Mouse (Mus musculus) MEL (cell line): ENCODE results near the gene Tpx2. TPM values are rescaled to one million over a fixed set of nuclear protein-coding genes. Genes with fewer than 3 reads are reported as not detected.

Experiments
- DNase-seq: peaks from one replicate; pipeline ENCODE4 v3.0.0; 2011; ENCODE audit warnings: low read depth, low spot score
- H3K27ac ChIP-seq: 2 replicates; pipeline ENCODE4 v1.5.1; 2012; ENCODE audit warnings: low read depth, mild to moderate bottlenecking, control low read depth, low read length, moderate library complexity; ENCODE audit not compliant: control insufficient read depth
- H3K27me3 ChIP-seq, 2 experiments: fragments of 150-350 bp in 1 of 2; sonication (generic) in 1 of 2; 2 replicates each; pipeline ENCODE4 v1.6.1; 2012; ENCODE audit warnings: low read length in 2 of 2, mild to moderate bottlenecking in 2 of 2, improper control_type of control experiment in 1 of 2, moderate library complexity in 1 of 2; ENCODE audit not compliant: insufficient read depth in 2 of 2, control insufficient read depth in 1 of 2
- H3K36me3 ChIP-seq, 2 experiments: 2 replicates each; pipeline ENCODE4 v1.6.1; 2012 to 2014; ENCODE audit warnings: low read length in 2 of 2, improper control_type of control experiment in 1 of 2, inconsistent platforms in 1 of 2, mild to moderate bottlenecking in 1 of 2; ENCODE audit not compliant: insufficient read depth in 2 of 2, control insufficient read depth in 1 of 2
- H3K4me1 ChIP-seq, 2 experiments: fragments of 150-350 bp in 1 of 2; sonication (generic) in 1 of 2; 2 replicates each; pipeline ENCODE4 v1.6.1; 2012; ENCODE audit warnings: low read length in 2 of 2, improper control_type of control experiment in 1 of 2, mild to moderate bottlenecking in 1 of 2; ENCODE audit not compliant: insufficient read depth in 2 of 2, control insufficient read depth in 1 of 2
- H3K4me3 ChIP-seq, 2 experiments: fragments of 150-350 bp in 1 of 2; sonication (generic) in 1 of 2; 2 replicates each; pipeline ENCODE4 v1.5.1; 2012; ENCODE audit warnings: low read depth in 2 of 2, low read length in 2 of 2, mild to moderate bottlenecking in 2 of 2, moderate library complexity in 2 of 2, control low read depth in 1 of 2, improper control_type of control experiment in 1 of 2; ENCODE audit not compliant: control insufficient read depth in 1 of 2, insufficient read depth in 1 of 2
- H3K79me2 ChIP-seq: 2 replicates; pipeline ENCODE4 v1.6.1; 2012; ENCODE audit warnings: mild to moderate bottlenecking, low read length, moderate library complexity; ENCODE audit not compliant: control insufficient read depth, poor library complexity, insufficient read depth
- H3K9ac ChIP-seq: 2 replicates; pipeline ENCODE4 v1.6.1; 2012; ENCODE audit warnings: low read depth, mild to moderate bottlenecking, control low read depth, low read length, moderate library complexity; ENCODE audit not compliant: control insufficient read depth, poor library complexity, severe bottlenecking
- H3K9me3 ChIP-seq: fragments of 150-350 bp; sonication (generic); replicated peaks from 2 replicates; pipeline ENCODE4 v1.6.1; 2012; ENCODE audit warnings: mild to moderate bottlenecking, low read length, improper control_type of control experiment, moderate library complexity; ENCODE audit not compliant: insufficient read depth
- CHD2 ChIP-seq: IDR thresholded peaks from 2 replicates; pipeline ENCODE4 v1.6.1; 2011; ENCODE audit warnings: low read length, improper control_type of control experiment
- CTCF ChIP-seq, 3 experiments: IDR thresholded peaks in 2 of 3; conservative IDR thresholded peaks in 1 of 3; 2 replicates each; pipeline ENCODE4 v1.5.1; 2011 to 2012; ENCODE audit warnings: low read length in 3 of 3, low read depth in 2 of 3, mild to moderate bottlenecking in 2 of 3, improper control_type of control experiment in 1 of 3, inconsistent platforms in 1 of 3, mixed read lengths in 1 of 3, moderate library complexity in 1 of 3; ENCODE audit not compliant: control insufficient read depth in 1 of 3, insufficient read depth in 1 of 3, poor library complexity in 1 of 3, severe bottlenecking in 1 of 3
- ELF1 ChIP-seq: IDR thresholded peaks from 2 replicates; pipeline ENCODE4 v1.6.1; 2014; ENCODE audit warnings: low read depth, mild to moderate bottlenecking, inconsistent platforms, low read length, improper control_type of control experiment, moderate library complexity
- EP300 ChIP-seq, 2 experiments: IDR thresholded peaks; 2 replicates each; pipeline ENCODE4 v1.6.1; 2011; ENCODE audit warnings: improper control_type of control experiment in 2 of 2, low read length in 2 of 2, low read depth in 1 of 2, mild to moderate bottlenecking in 1 of 2
- ETS1 ChIP-seq: IDR thresholded peaks from 2 replicates; pipeline ENCODE4 v1.6.1; 2012; ENCODE audit warnings: low read depth, mild to moderate bottlenecking, inconsistent platforms, low read length, improper control_type of control experiment, moderate library complexity
- GATA1 ChIP-seq: IDR thresholded peaks from 2 replicates; pipeline ENCODE4 v1.6.1; 2011; ENCODE audit warnings: low read depth, low read length, improper control_type of control experiment
- MAX ChIP-seq: IDR thresholded peaks from 2 replicates; pipeline ENCODE4 v1.6.1; 2011; ENCODE audit warnings: low read length, improper control_type of control experiment
- MAZ ChIP-seq: IDR thresholded peaks from 2 replicates; pipeline ENCODE4 v1.6.1; 2012; ENCODE audit warnings: low read depth, mild to moderate bottlenecking, inconsistent platforms, low read length, improper control_type of control experiment
- MEF2A ChIP-seq: IDR thresholded peaks from 2 replicates; pipeline ENCODE4 v1.6.1; 2014; ENCODE audit warnings: low read depth, mild to moderate bottlenecking, inconsistent platforms, low read length, improper control_type of control experiment; ENCODE audit not compliant: poor library complexity, insufficient replicate concordance, severe bottlenecking; ENCODE audit errors: extremely low read depth
- MXI1 ChIP-seq: IDR thresholded peaks from 2 replicates; pipeline ENCODE4 v1.6.1; 2011; ENCODE audit warnings: mild to moderate bottlenecking, low read depth, low read length, improper control_type of control experiment
- MYC ChIP-seq: IDR thresholded peaks from 2 replicates; pipeline ENCODE4 v1.6.1; 2011; ENCODE audit warnings: low read depth, mild to moderate bottlenecking, low read length, improper control_type of control experiment, moderate library complexity
- NRF1 ChIP-seq: IDR thresholded peaks from 2 replicates; pipeline ENCODE4 v1.6.1; 2014; ENCODE audit warnings: low read depth, mild to moderate bottlenecking, inconsistent platforms, low read length, improper control_type of control experiment, moderate library complexity; ENCODE audit not compliant: poor library complexity, insufficient read depth, severe bottlenecking
- POLR2A ChIP-seq, 2 experiments: IDR thresholded peaks; 2 replicates each; pipeline ENCODE4 v1.6.1; 2011 to 2012; ENCODE audit warnings: low read length in 2 of 2, mild to moderate bottlenecking in 2 of 2, control low read depth in 1 of 2, improper control_type of control experiment in 1 of 2, low read depth in 1 of 2, moderate library complexity in 1 of 2; ENCODE audit not compliant: control insufficient read depth in 1 of 2, insufficient read depth in 1 of 2, poor library complexity in 1 of 2
- RAD21 ChIP-seq: IDR thresholded peaks from 2 replicates; pipeline ENCODE4 v1.6.1; 2011; ENCODE audit warnings: mild to moderate bottlenecking, low read depth, low read length, improper control_type of control experiment
- SIN3A ChIP-seq: IDR thresholded peaks from 2 replicates; pipeline ENCODE4 v1.6.1; 2012; ENCODE audit warnings: low read length, improper control_type of control experiment, inconsistent platforms
- SMC3 ChIP-seq: IDR thresholded peaks from 2 replicates; pipeline ENCODE4 v1.6.1; 2011; ENCODE audit warnings: low read depth, low read length, improper control_type of control experiment
- TAL1 ChIP-seq: IDR thresholded peaks from 2 replicates; pipeline ENCODE4 v1.6.1; 2012; ENCODE audit warnings: mild to moderate bottlenecking, inconsistent platforms, low read length, moderate library complexity, mixed read lengths
- TBP ChIP-seq: IDR thresholded peaks from 2 replicates; pipeline ENCODE4 v1.8.0; 2011; ENCODE audit warnings: low read depth, low read length, improper control_type of control experiment
- TCF12 ChIP-seq: IDR thresholded peaks from 2 replicates; pipeline ENCODE4 v1.6.1; 2014; ENCODE audit warnings: low read depth, mild to moderate bottlenecking, inconsistent platforms, low read length, improper control_type of control experiment, moderate library complexity
- USF1 ChIP-seq: IDR thresholded peaks from 2 replicates; pipeline ENCODE4 v1.6.1; 2014; ENCODE audit warnings: low read depth, mild to moderate bottlenecking, inconsistent platforms, low read length, improper control_type of control experiment, moderate library complexity
- ZC3H11A ChIP-seq: IDR thresholded peaks from 2 replicates; pipeline ENCODE4 v1.6.1; 2012; ENCODE audit warnings: low read depth, mild to moderate bottlenecking, inconsistent platforms, low read length, improper control_type of control experiment
- ZKSCAN1 ChIP-seq: IDR thresholded peaks from 2 replicates; pipeline ENCODE4 v1.6.1; 2012; ENCODE audit warnings: low read depth, mild to moderate bottlenecking, inconsistent platforms, low read length, improper control_type of control experiment, moderate library complexity
- ZMIZ1 ChIP-seq: IDR thresholded peaks from 2 replicates; pipeline ENCODE4 v1.6.1; 2012; ENCODE audit warnings: low read depth, mild to moderate bottlenecking, inconsistent platforms, low read length, improper control_type of control experiment, moderate library complexity
- ZNF384 ChIP-seq: IDR thresholded peaks from 2 replicates; pipeline ENCODE4 v1.6.1; 2012; ENCODE audit warnings: low read depth, mild to moderate bottlenecking, inconsistent platforms, low read length, improper control_type of control experiment
- polyA plus RNA-seq, 2 experiments: library from polyadenylated mRNA; stranded (reverse) in 1 of 2; unstranded in 1 of 2; fragments of >175 nt in 1 of 2; fragments of >200 nt in 1 of 2; gene quantifications; 2 replicates each; pipeline versions ENCODE4 v1.2.1 to v1.2.4; 2012; ENCODE audit warnings: low replicate concordance in 2 of 2, low read depth in 1 of 2; ENCODE audit not compliant: insufficient read length in 2 of 2, insufficient read depth in 1 of 2, missing spikeins in 1 of 2
- total RNA-seq: library from RNA; depleted of rRNA; stranded (reverse); fragments of 300-350 nt; gene quantifications from 2 replicates; pipeline ENCODE4 v1.2.3, GENCODE M21; 2012

Gene Tpx2
- total and polyA plus RNA-seq, 3 experiments: 59.3 to 131 TPM; not detected in 1

- DNase-seq: peak; percentile 91
- peak overlapping the region; percentile 83 to 91 for H3K4me3 ChIP-seq
- no peaks in the 10 kb centered on the region for H3K27me3 ChIP-seq
- H3K9ac ChIP-seq: peak overlapping the region; percentile 77
- peaks cover 0 to 12% of the 10 kb centered on the region in 2 experiments; a peak in 2 of 4 replicates for H3K36me3 ChIP-seq
- H3K9me3 ChIP-seq: no peaks in the 10 kb centered on the region
- TF ChIP-seq ZNF384 (peak; percentile 58), CTCF (IDR thresholded peaks at IDR 0.05 in 2 of 3, conservative IDR thresholded peaks at IDR 0.05 in 1 of 3; ENCODE audit: control insufficient read depth in 1 of 3, insufficient read depth in 1 of 3, low read depth in 2 of 3, low read length in 3 of 3, poor library complexity in 1 of 3, severe bottlenecking in 1 of 3) (peak; percentile 33 to 60 (median 52)), TBP (0 out of 2 replicates have a peak, but pooled peaks have one; percentile 14), TCF12 (0 out of 2 replicates have a peak, but pooled peaks have one; percentile 7), ZC3H11A (no peak), ZKSCAN1 (no peak), SMC3 (peak; percentile 68), SIN3A (peak; percentile 26; the same call in 1 of the 2 replicates), ELF1 (no peak), RAD21 (peak; percentile 39), MAZ (peak; percentile 65; the same call in 1 of the 2 replicates), MXI1 (peak; percentile 65), POLR2A (IDR thresholded peaks at IDR 0.05; ENCODE audit: control insufficient read depth in 1 of 2, insufficient read depth in 1 of 2, low read depth in 1 of 2, low read length in 2 of 2, poor library complexity in 1 of 2) (0 out of 4 replicates have a peak, but pooled peaks of 1 of the 2 experiments have one; percentile 26)
- peaks cover 0 to 9% of the 10 kb centered on the region in 2 experiments; a peak in 2 of 4 replicates for H3K4me1 ChIP-seq
- H3K27ac ChIP-seq: peak overlapping the region; percentile 58
- no peaks in the 10 kb centered on the region; the same call in 1 of the 2 replicates for H3K79me2 ChIP-seq
Observed at GRCm38 (mm10) chr2:152830021-152830921, 17.5 kb upstream of the Tpx2 start.

DNA sequence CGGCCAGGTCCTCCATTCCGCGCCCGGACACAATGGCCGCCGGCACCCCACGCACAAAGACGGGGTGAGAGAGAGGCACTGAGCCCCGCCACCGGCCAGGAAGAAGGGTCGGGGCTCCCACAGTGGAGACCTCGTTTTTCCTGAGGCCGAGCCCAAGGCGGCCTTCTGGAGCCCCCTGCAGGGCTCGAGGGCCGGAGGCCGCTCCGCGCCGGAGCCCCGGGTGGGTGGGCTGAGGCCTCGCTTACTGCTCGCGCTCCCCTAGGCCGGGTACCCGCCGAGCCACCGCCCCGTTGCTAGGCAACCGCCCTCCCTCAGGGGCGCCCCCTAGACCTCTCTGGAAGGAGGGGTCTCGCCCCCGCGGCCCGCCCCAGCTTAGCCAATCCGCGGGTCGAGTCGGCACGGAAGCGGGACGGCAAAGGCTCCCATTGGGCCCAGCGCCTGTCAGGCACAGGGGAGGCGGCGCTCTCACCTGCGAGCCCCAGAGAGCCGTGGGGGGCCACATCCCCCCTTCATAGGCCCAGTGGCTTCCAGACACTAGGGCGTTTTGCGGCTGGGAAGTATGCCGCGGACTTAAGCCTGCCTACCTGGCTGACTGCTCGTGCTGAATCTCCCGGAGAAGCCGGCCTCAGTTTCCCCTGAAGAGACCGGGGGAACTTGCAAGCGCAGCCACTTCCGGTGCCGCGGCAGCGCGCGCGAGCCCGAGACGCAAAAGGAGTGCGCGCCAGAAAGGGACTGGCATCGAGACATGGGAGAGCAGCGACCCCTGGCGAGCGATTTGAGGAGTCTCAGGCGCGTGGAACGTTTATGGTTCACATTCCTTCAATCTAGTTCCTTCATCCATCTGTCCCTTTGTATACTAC, 16.5 kb upstream of the Tpx2 start, which contains the start of gene Bcl2l1:
TSS of gene Bcl2l1 (minus strand) at position 710 of the 860 bp plus-strand sequence.
- 0 out of 4 replicates have a peak, but pooled peaks cover 0 to 3% of the 10 kb centered on the region in 2 experiments for H3K4me1 ChIP-seq
- no peaks in the 10 kb centered on the region for H3K27me3 ChIP-seq
- peaks cover 0 to 6% of the 10 kb centered on the region in 2 experiments; a peak in 2 of 4 replicates for H3K36me3 ChIP-seq
- no peaks in the 10 kb centered on the region; the same call in 1 of the 2 replicates for H3K79me2 ChIP-seq
- peak within 1 kb of the TSS; percentile 83 to 91 for H3K4me3 ChIP-seq
- peak within 1 kb of the TSS; percentile 77 for H3K27ac ChIP-seq
- H3K9ac ChIP-seq: peak within 1 kb of the TSS; percentile 85
- H3K9me3 ChIP-seq: no peaks in the 10 kb centered on the region
- DNase-seq: peak; percentile 99
- 0 out of 2 replicates have a peak, but pooled peaks have one; percentile 12 for TF ChIP-seq USF1
- peak; percentile 82 for TF ChIP-seq MAX
- peak; percentile 80 for TF ChIP-seq ELF1
- 0 out of 2 replicates have a peak, but pooled peaks have one; percentile 27 for TF ChIP-seq ETS1
- peak; percentile 20; the same call in 1 of the 2 replicates for TF ChIP-seq ZMIZ1
- peak in 1 of 2 experiments; percentile 32; a peak in 1 of 4 replicates for TF ChIP-seq EP300 (IDR thresholded peaks at IDR 0.05; ENCODE audit: low read depth in 1 of 2, low read length in 2 of 2)
- no peak for TF ChIP-seq MEF2A
- peak; percentile 48; the same call in 1 of the 2 replicates for TF ChIP-seq CHD2
- TF ChIP-seq SIN3A: peak; percentile 76
- no peak for TF ChIP-seq TAL1
- peak; percentile 99 for TF ChIP-seq ZC3H11A
- TF ChIP-seq MYC: peak; percentile 87
- peak; percentile 43; the same call in 1 of the 2 replicates for TF ChIP-seq NRF1
- TF ChIP-seq MAZ: peak; percentile 83; the same call in 1 of the 2 replicates
- no peak for TF ChIP-seq GATA1
- TF ChIP-seq POLR2A (IDR thresholded peaks at IDR 0.05; ENCODE audit: control insufficient read depth in 1 of 2, insufficient read depth in 1 of 2, low read depth in 1 of 2, low read length in 2 of 2, poor library complexity in 1 of 2): peak in 1 of 2 experiments; percentile 57; a peak in 1 of 4 replicates
- peak; percentile 77 for TF ChIP-seq MXI1
- TF ChIP-seq SMC3: peak; percentile 100
